Mouse (Mus musculus) intestine, embryonic 16.5 days (tissue): ENCODE results near the gene Prg3. TPM values are rescaled to one million over a fixed set of nuclear protein-coding genes. Genes with fewer than 3 reads are reported as not detected.

Experiments
- ATAC-seq: fragments of 200-750 bp; cut with Nextera tagmentation; 2 replicates; pipeline ENCODE4 v1.8.0; 2017; ENCODE audit warnings: moderate TSS enrichment, moderate library complexity
- H3K27ac ChIP-seq: fragments of 300-500 bp; sonication (generic); 2 replicates; pipeline ENCODE4 v1.5.1; 2014; ENCODE audit warnings: mild to moderate bottlenecking, low read length
- H3K27me3 ChIP-seq: fragments of 300-500 bp; sonication (generic); replicated peaks from 2 replicates; pipeline ENCODE4 v1.6.1; 2014; ENCODE audit warnings: low read length, control low read depth, mixed read lengths; ENCODE audit not compliant: control insufficient read depth, insufficient read depth
- H3K36me3 ChIP-seq: fragments of 300-500 bp; sonication (generic); 2 replicates; pipeline ENCODE4 v1.6.1; 2014; ENCODE audit warnings: low read length, control low read depth; ENCODE audit not compliant: control insufficient read depth, insufficient read depth
- H3K4me1 ChIP-seq: fragments of 300-500 bp; sonication (generic); 2 replicates; pipeline ENCODE4 v1.6.1; 2014; ENCODE audit warnings: low read length, control low read depth, mixed read lengths; ENCODE audit not compliant: control insufficient read depth, insufficient read depth
- H3K4me2 ChIP-seq: fragments of 300-500 bp; sonication (generic); 2 replicates; pipeline ENCODE4 v1.6.1; 2014; ENCODE audit warnings: low read depth, low read length, control low read depth
- H3K4me3 ChIP-seq: fragments of 300-500 bp; sonication (generic); 2 replicates; pipeline ENCODE4 v1.5.1; 2014; ENCODE audit warnings: mild to moderate bottlenecking, low read length
- H3K9ac ChIP-seq: fragments of 300-500 bp; sonication (generic); 2 replicates; pipeline ENCODE4 v1.6.1; 2014; ENCODE audit warnings: low read depth, low read length
- H3K9me3 ChIP-seq: fragments of 300-500 bp; sonication (generic); 2 replicates; pipeline ENCODE4 v1.6.1; 2016; ENCODE audit warnings: low read length, control low read depth; ENCODE audit not compliant: control insufficient read depth
- WGBS: fragments of 180-500 bp; shearing (Covaris S2); extraction: QIAGEN DNeasy Blood & Tissue Kit; methylation state at CpG from one replicate; pipeline ENCODE4 v1.1.7; 2014; 5-methylcytosine and 5-hydroxymethylcytosine counted together
- polyA plus RNA-seq: library from polyadenylated mRNA; unstranded; fragments of >200 nt; fragmentation: Nextera tagmentation; extraction: Ambion mirVana; gene quantifications from 2 replicates; pipeline ENCODE4 v1.2.1, GENCODE M21; 2015

Prg3 gene
- not detected in 2 replicates for polyA plus RNA-seq

DNA sequence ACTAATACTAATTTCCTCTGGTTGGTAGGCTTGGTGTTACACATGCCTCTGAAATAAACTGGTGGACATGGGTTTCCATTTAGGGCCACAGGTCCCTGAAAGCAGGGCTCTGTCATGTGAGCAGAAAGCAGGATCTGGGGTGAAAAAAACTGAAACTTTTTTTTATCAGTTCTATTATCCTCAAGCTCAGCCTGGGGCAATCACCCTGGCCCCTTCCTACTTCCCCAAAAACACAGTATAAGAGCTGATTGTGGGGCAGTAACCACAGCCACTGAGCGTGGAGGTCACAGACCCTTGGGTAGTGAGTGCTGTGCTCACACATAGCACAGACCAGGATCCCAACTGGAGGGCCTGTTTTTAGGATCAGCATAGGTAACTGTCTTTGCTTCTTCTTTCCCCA, at the start of gene Prg3:
Gene Prg3 (plus strand): TSS at position 286 of the 400 bp plus-strand sequence.
- H3K9me3 ChIP-seq = no peaks in the 10 kb centered on the region
- H3K4me1 ChIP-seq = no peaks in the 10 kb centered on the region
- no peak within 1 kb of the TSS for H3K4me3 ChIP-seq
- H3K4me2 ChIP-seq = no peak within 1 kb of the TSS
- no peak within 1 kb of the TSS for H3K27ac ChIP-seq
- H3K27me3 ChIP-seq = no peaks in the 10 kb centered on the region
- ATAC-seq = no peak
- no peaks in the 10 kb centered on the region for H3K36me3 ChIP-seq
- 75% methylated on average over 1 of the region's 1 CpGs for WGBS
- no peak within 1 kb of the TSS for H3K9ac ChIP-seq

DNA sequence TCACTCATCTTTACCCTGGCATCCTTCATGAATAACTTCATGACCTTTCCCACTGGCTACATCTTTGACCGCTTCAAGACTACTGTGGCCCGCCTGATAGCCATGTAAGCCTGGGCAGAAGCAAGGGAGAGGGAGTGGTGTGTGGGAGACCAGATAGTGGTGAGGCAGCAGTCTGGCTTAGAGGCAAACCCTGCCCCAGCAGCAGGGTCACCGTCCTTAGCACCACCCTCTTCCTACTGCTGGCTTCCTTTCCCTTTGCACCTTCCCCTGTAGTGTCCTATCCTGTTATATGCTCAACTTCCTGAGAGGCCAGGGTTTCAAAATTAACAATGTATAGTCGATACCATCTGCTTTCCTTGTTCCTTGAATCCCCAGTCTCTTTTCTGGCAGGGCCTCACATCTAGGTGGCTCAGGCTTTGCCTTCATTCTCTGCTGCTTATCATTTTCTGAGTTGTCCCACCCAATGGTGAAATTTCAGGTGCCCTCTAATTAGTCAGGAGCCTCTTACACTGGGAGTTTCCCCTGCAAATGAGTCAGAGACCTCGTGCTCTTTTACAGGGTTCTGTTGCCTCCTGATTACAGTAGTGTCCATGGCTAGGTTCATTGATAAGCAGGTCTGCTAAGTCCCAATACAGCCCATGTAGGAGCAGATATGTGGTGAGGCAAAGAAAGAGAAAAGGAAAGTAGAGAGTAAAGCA, 49.6 kb upstream of the Prg3 start:
- peak overlapping the region; percentile 60 for H3K4me3 ChIP-seq
- no peaks in the 10 kb centered on the region for H3K36me3 ChIP-seq
- peak; percentile 92 for ATAC-seq
- no peaks in the 10 kb centered on the region for H3K9me3 ChIP-seq
- 49% methylated on average over 5 of the region's 5 CpGs for WGBS
- H3K9ac ChIP-seq = peak overlapping the region; percentile 76; the same call in 1 of the 2 replicates
- no peaks in the 10 kb centered on the region for H3K27me3 ChIP-seq
- H3K27ac ChIP-seq = peak overlapping the region; percentile 67
- peaks cover 18% of the 10 kb centered on the region for H3K4me1 ChIP-seq
- H3K4me2 ChIP-seq = peak overlapping the region; percentile 66

GRCm38 (mm10) chr2:84939306-84939705, 48.7 kb upstream of the Prg3 start:
- no peaks in the 10 kb centered on the region for H3K36me3 ChIP-seq
- H3K9me3 ChIP-seq = no peaks in the 10 kb centered on the region
- H3K4me2 ChIP-seq = no peak overlapping the region
- H3K9ac ChIP-seq = no peak overlapping the region
- peaks cover 18% of the 10 kb centered on the region for H3K4me1 ChIP-seq
- H3K27ac ChIP-seq = peak overlapping the region; percentile 65; the same call in 1 of the 2 replicates
- WGBS = 94% methylated on average over 3 of the region's 3 CpGs
- no peak for ATAC-seq
- no peaks in the 10 kb centered on the region for H3K27me3 ChIP-seq
- no peak overlapping the region for H3K4me3 ChIP-seq

- H3K9ac ChIP-seq = no peak overlapping the region
- ATAC-seq = no peak
- H3K4me2 ChIP-seq = no peak overlapping the region
- H3K27ac ChIP-seq = peak overlapping the region; percentile 65; the same call in 1 of the 2 replicates
- no peak overlapping the region for H3K4me3 ChIP-seq
- H3K36me3 ChIP-seq = no peaks in the 10 kb centered on the region
- no peaks in the 10 kb centered on the region for H3K27me3 ChIP-seq
- H3K9me3 ChIP-seq = no peaks in the 10 kb centered on the region
- WGBS = 87% methylated on average over 6 of the region's 6 CpGs
- H3K4me1 ChIP-seq = peaks cover 18% of the 10 kb centered on the region
Measured at GRCm38 (mm10) chr2:84939711-84940110, 48.3 kb upstream of the Prg3 start.

DNA sequence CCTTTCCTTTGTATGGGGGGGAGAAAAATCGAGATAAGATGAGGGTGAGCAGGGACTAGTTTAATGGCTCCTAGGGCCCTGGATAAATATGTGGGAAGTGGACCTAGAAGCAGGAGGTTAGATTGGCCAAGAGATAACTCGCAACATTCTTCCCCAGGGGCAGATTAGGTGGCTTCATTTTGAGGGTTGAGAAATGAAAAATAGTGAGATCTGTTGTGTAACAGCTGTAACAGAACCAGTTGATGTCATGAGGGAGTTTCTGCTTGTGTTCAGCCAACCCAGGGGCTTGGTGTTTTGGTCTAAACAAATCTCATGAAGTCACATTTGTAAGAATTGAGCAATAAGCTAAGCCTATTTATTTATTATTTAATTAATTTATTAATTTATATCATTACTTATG, 46.7 kb upstream of the Prg3 start:
- H3K9ac ChIP-seq = no peak overlapping the region
- H3K27me3 ChIP-seq = no peaks in the 10 kb centered on the region
- ATAC-seq = no peak
- H3K9me3 ChIP-seq = no peaks in the 10 kb centered on the region
- peaks cover 18% of the 10 kb centered on the region for H3K4me1 ChIP-seq
- no peaks in the 10 kb centered on the region for H3K36me3 ChIP-seq
- H3K4me2 ChIP-seq = no peak overlapping the region
- H3K4me3 ChIP-seq = no peak overlapping the region
- H3K27ac ChIP-seq = no peak overlapping the region
- 76% methylated on average over 2 of the region's 2 CpGs for WGBS

DNA sequence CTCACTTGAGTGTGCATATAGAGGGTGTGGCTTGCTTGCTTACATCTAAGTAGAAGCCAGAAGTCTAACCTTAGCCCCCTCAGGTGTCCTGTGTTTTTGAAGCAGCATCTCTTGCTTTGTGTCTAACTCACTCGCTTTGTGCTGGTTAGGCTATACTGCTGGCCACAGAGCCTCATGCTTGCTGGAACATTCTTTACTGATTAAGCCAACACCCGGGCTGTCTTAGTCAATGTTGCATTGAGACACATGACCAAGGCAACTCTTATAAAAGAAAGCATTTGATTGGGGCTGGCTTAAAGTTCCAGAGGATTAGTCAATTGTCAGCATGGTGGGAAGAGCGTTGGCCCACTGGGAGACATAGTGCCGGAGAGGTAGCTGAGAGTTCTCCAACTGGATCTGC, 46.2 kb upstream of the Prg3 start:
- 91% methylated on average over 4 of the region's 4 CpGs for WGBS
- Histone ChIP-seq H3K36me3 (no peaks in the 10 kb centered on the region), H3K27me3 (no peaks in the 10 kb centered on the region), H3K4me1 (peaks cover 18% of the 10 kb centered on the region), H3K9ac (no peak overlapping the region), H3K4me3 (no peak overlapping the region), H3K27ac (no peak overlapping the region), H3K4me2 (no peak overlapping the region), H3K9me3 (no peaks in the 10 kb centered on the region)
- ATAC-seq = no peak

- ATAC-seq = no peak
- WGBS = 86% methylated on average over 3 of the region's 3 CpGs
- H3K9ac ChIP-seq = no peak overlapping the region
- no peak overlapping the region for H3K27ac ChIP-seq
- no peaks in the 10 kb centered on the region for H3K27me3 ChIP-seq
- no peak overlapping the region for H3K4me2 ChIP-seq
- H3K9me3 ChIP-seq = no peaks in the 10 kb centered on the region
- no peak overlapping the region for H3K4me3 ChIP-seq
- H3K36me3 ChIP-seq = peaks cover 2% of the 10 kb centered on the region
- no peaks in the 10 kb centered on the region for H3K4me1 ChIP-seq
Measured at GRCm38 (mm10) chr2:84947154-84947771, 40.8 kb upstream of the Prg3 start.

DNA sequence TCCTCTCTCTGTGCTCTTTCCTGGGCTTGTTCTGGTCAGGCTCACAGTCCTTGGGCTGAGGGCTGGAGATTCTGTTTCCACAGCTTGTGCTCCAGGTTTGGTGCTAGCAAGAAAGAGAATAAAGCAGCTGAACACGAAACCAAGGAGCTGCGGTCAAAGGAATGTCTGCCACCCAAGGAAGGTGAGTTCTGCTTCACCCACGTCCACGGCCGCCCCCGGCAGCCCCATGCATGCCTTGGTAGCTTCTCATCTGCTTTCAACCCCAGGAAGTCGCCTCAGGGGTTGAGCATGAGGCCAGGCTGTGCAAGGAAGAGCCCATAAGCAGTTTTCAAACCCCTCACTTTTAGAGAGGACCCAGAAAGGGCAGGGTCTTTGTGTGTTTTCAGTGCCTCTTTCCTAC, 39.8 kb upstream of the Prg3 start:
- Histone ChIP-seq H3K9me3 (no peaks in the 10 kb centered on the region), H3K4me3 (no peak overlapping the region), H3K4me1 (no peaks in the 10 kb centered on the region), H3K27ac (no peak overlapping the region), H3K4me2 (no peak overlapping the region), H3K36me3 (peaks cover 2% of the 10 kb centered on the region), H3K27me3 (no peaks in the 10 kb centered on the region), H3K9ac (no peak overlapping the region)
- 94% methylated on average over 7 of the region's 7 CpGs for WGBS
- ATAC-seq = no peak

- Histone ChIP-seq H3K27ac (no peak overlapping the region), H3K9ac (no peak overlapping the region), H3K4me3 (no peak overlapping the region), H3K9me3 (no peaks in the 10 kb centered on the region), H3K36me3 (peaks cover 5% of the 10 kb centered on the region), H3K4me2 (no peak overlapping the region), H3K4me1 (no peaks in the 10 kb centered on the region), H3K27me3 (no peaks in the 10 kb centered on the region)
- 82% methylated on average over 2 of the region's 2 CpGs for WGBS
- ATAC-seq = no peak
Measured at GRCm38 (mm10) chr2:84948721-84949120, 39.3 kb upstream of the Prg3 start.
